8 mouse cellular contexts compared by ENCODE assay signal in the genomic region with DNA sequence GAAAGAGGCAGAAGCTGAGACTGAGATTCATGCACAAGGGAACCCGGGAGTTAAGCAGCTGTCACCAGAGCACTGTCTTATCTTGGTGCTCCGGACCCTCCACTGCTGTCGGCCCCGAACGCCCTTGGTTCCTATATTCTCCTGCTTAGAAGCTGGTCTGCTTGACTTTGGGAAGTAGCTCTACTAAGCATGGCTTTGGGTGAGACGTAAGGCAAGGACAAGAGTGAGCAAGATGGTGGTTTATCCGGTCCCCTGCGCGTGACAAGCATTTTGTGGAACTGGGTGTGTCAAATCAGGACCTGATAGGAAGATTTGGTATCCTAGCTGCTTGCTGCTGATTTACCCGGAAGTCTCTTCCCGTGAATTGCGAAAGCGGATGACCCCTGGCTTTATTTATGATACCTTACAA. TPM values are rescaled to one million over a fixed set of nuclear protein-coding genes. Genes with fewer than 3 reads are reported as not detected.
DNase-seq lines count a peak whose midpoint lies in the region; ATAC-seq and TF ChIP-seq lines count a peak whose summit lies in the region.

No protein-coding gene starts in this region.

- 6% methylated on average over 13 of the region's 13 CpGs for WGBS in heart, embryonic 13.5 days

- TF ChIP-seq CTCF in bone marrow macrophage, adult 2 months (IDR thresholded peaks at IDR 0.05; ENCODE audit: low read depth, low read length): no peak

- H3K4me1 ChIP-seq in bone marrow macrophage, adult 2 months (ENCODE audit: control insufficient read depth, insufficient read depth, low read length): peaks cover 37% of the 10 kb centered on the region
- H3K4me1 ChIP-seq in heart, embryonic 13.5 days: peaks cover 19% of the 10 kb centered on the region

- no peaks in the 10 kb centered on the region for H3K27me3 ChIP-seq in heart, embryonic 13.5 days (replicated peaks)

- no peaks in the 10 kb centered on the region for H3K9me3 ChIP-seq in heart, embryonic 13.5 days

- H3K36me3 ChIP-seq in heart, embryonic 13.5 days: peaks cover 31% of the 10 kb centered on the region

- peak overlapping the region; percentile 89 for H3K4me3 ChIP-seq in bone marrow macrophage, adult 2 months (ENCODE audit: insufficient read depth, low read length)
- H3K4me3 ChIP-seq in heart, embryonic 13.5 days: peak overlapping the region; percentile 85

- peak overlapping the region; percentile 94 for H3K4me2 ChIP-seq in heart, embryonic 13.5 days

- H3K27ac ChIP-seq in bone marrow macrophage, adult 2 months (ENCODE audit: insufficient read depth, low read depth, low read length): peak overlapping the region; percentile 98
- H3K27ac ChIP-seq in heart, embryonic 13.5 days (replicated peaks): peak overlapping the region; percentile 97

- peak overlapping the region; percentile 93 for H3K9ac ChIP-seq in heart, embryonic 13.5 days

- peak; percentile 7; the same call in 1 of the 2 replicates for ATAC-seq in heart, embryonic 13.5 days (ENCODE audit: extremely low read depth, insufficient number of reproducible peaks, low FRiP score, low TSS enrichment)

- peak; percentile 31 to 36 for DNase-seq in heart, adult 9 months (ENCODE audit: low spot score in 2 of 2)
- DNase-seq in heart, postnatal 4 days: no peak
- peak; percentile 48 for DNase-seq in layer of hippocampus, adult 9-11 months
- peak; percentile 42 for DNase-seq in lung, postnatal 14 days
- peak; percentile 35 for DNase-seq in right cerebral cortex, postnatal 4 days
- DNase-seq in thymus, postnatal 14 days: no peak

- TF ChIP-seq POLR2A in bone marrow macrophage, adult 2 months (IDR thresholded peaks at IDR 0.05; ENCODE audit: borderline replicate concordance, low read depth, low read length): no peak

RNA-seq across cellular contexts. Expression of gene Nagk, which starts 0.7 kb away (rescaled TPM):
- total RNA-seq in heart, postnatal 4 days (2021): 10 to 100 TPM; 40.2 to 40.6 TPM
- 122 and 125 TPM in 2 replicates for polyA plus RNA-seq in bone marrow macrophage, adult 2 months (2012; ENCODE audit: insufficient read depth, insufficient read length, missing spikeins)
- 55.4 and 57.6 TPM in 2 replicates for polyA plus RNA-seq in heart, embryonic 13.5 days (2015; fragmentation: Nextera tagmentation; extraction: Ambion mirVana)

RNA-seq across cellular contexts. Expression of gene Tex261, which starts 19.9 kb away (rescaled TPM):
- total RNA-seq in heart, postnatal 4 days (2021): 10 to 100 TPM; 85.2 to 85.8 TPM
- 97.3 and 108 TPM in 2 replicates for polyA plus RNA-seq in bone marrow macrophage, adult 2 months (2012; ENCODE audit: insufficient read depth, insufficient read length, missing spikeins)
- polyA plus RNA-seq in heart, embryonic 13.5 days (2015; fragmentation: Nextera tagmentation; extraction: Ambion mirVana): 60.4 and 72.9 TPM in 2 replicates

RNA-seq across cellular contexts. Expression of gene Ankrd53, which starts 33.1 kb away (rescaled TPM):
- not detected for total RNA-seq in heart, postnatal 4 days (2021)
- polyA plus RNA-seq in bone marrow macrophage, adult 2 months (2012; ENCODE audit: insufficient read depth, insufficient read length, missing spikeins): not detected in 2 replicates
- not detected in 2 replicates for polyA plus RNA-seq in heart, embryonic 13.5 days (2015; fragmentation: Nextera tagmentation; extraction: Ambion mirVana)

RNA-seq across cellular contexts. Expression of gene Paip2b, which starts 36.0 kb away (rescaled TPM):
- total RNA-seq in heart, postnatal 4 days (2021): 10 to 100 TPM; 22.5 to 22.6 TPM
- 7.0 and 9.8 TPM in 2 replicates for polyA plus RNA-seq in bone marrow macrophage, adult 2 months (2012; ENCODE audit: insufficient read depth, insufficient read length, missing spikeins)
- polyA plus RNA-seq in heart, embryonic 13.5 days (2015; fragmentation: Nextera tagmentation; extraction: Ambion mirVana): 12.5 and 13.1 TPM in 2 replicates

RNA-seq across cellular contexts. Expression of gene Atp6v1b1, which starts 52.7 kb away (rescaled TPM):
- total RNA-seq in heart, postnatal 4 days (2021): not detected
- not detected in 2 replicates for polyA plus RNA-seq in bone marrow macrophage, adult 2 months (2012; ENCODE audit: insufficient read depth, insufficient read length, missing spikeins)
- not detected in 2 replicates for polyA plus RNA-seq in heart, embryonic 13.5 days (2015; fragmentation: Nextera tagmentation; extraction: Ambion mirVana)

Comparison
In these comparisons a context has a peak if more than half of its experiments do, and no peak if none do; other contexts are left out.
1. DNase-seq: peak in heart, adult 9 months (2 of 2), layer of hippocampus, adult 9-11 months (single experiment), lung, postnatal 14 days (single experiment) and right cerebral cortex, postnatal 4 days (single experiment); none in heart, postnatal 4 days (single experiment) and thymus, postnatal 14 days (single experiment).